Mouse (Mus musculus): ENCODE measurements around the gene Tm6sf1. TPM values are rescaled to one million over a fixed set of nuclear protein-coding genes. Genes with fewer than 3 reads are reported as not detected.

The Tm6sf1 gene
- total and polyA plus RNA-seq, 2 experiments from 2014 or later, result 11.7 to 52.3 TPM

- Histone ChIP-seq H3K36me3 (replicated peaks; ENCODE audit: control insufficient read depth, insufficient read depth, low read length) (no peaks in the 10 kb centered on the region), H3K27ac (ENCODE audit: low read depth) (0 out of 2 replicates have a peak overlapping the region, but pooled peaks have one; percentile 32), H3K4me2 (ENCODE audit: low read depth, low read length) (no peak overlapping the region), H3K4me1 (ENCODE audit: control insufficient read depth, insufficient read depth) (peaks cover 9% of the 10 kb centered on the region), H3K9me3 (replicated peaks; ENCODE audit: control insufficient read depth, low read length) (no peaks in the 10 kb centered on the region), H3K9ac (replicated peaks; ENCODE audit: low read depth, low read length) (no peak overlapping the region), H3K4me3 (ENCODE audit: low read depth, low read length) (no peak overlapping the region), H3K27me3 (ENCODE audit: control insufficient read depth, insufficient read depth, low read length) (no peaks in the 10 kb centered on the region)
- DNase-seq (ENCODE audit: low spot score) (no peak), ATAC-seq (ENCODE audit: insufficient read depth, low read depth) (no peak)
- TF ChIP-seq CTCF (IDR thresholded peaks at IDR 0.05; ENCODE audit: low read depth) (no peak), EP300 (IDR thresholded peaks at IDR 0.05; ENCODE audit: low read depth) (no peak)
- 79% methylated on average over 3 of the region's 3 CpGs for WGBS
These were observed 7.1 kb upstream of the Tm6sf1 start for GRCm38 (mm10) chr7:81851706-81852105.

GRCm38 (mm10) chr7:81854568-81855307 lies 4.1 kb upstream of the Tm6sf1 start:
- ATAC-seq (ENCODE audit: insufficient read depth, low read depth), result peak; percentile 47
- no peak overlapping the region for H3K9ac ChIP-seq (replicated peaks; ENCODE audit: low read depth, low read length)
- H3K4me1 ChIP-seq (ENCODE audit: control insufficient read depth, insufficient read depth), result peaks cover 17% of the 10 kb centered on the region
- no peak for TF ChIP-seq CTCF (IDR thresholded peaks at IDR 0.05; ENCODE audit: low read depth)
- TF ChIP-seq EP300 (IDR thresholded peaks at IDR 0.05; ENCODE audit: low read depth), result no peak
- peak; percentile 41 for DNase-seq (ENCODE audit: low spot score)
- H3K27ac ChIP-seq (ENCODE audit: low read depth), result peak overlapping the region; percentile 58
- H3K4me3 ChIP-seq (ENCODE audit: low read depth, low read length), result peak overlapping the region; percentile 21; the same call in 1 of the 2 replicates
- H3K4me2 ChIP-seq (ENCODE audit: low read depth, low read length), result peak overlapping the region; percentile 56
- H3K27me3 ChIP-seq (ENCODE audit: control insufficient read depth, insufficient read depth, low read length), result no peaks in the 10 kb centered on the region
- no peaks in the 10 kb centered on the region for H3K9me3 ChIP-seq (replicated peaks; ENCODE audit: control insufficient read depth, low read length)
- WGBS, result 18% methylated on average over 8 of the region's 8 CpGs
- no peaks in the 10 kb centered on the region for H3K36me3 ChIP-seq (replicated peaks; ENCODE audit: control insufficient read depth, insufficient read depth, low read length)

GRCm38 (mm10) chr7:81855694-81856093 lies 3.1 kb upstream of the Tm6sf1 start, which contains the start of gene Gm10160:
Gene Gm10160 (minus strand): TSS chr7:81855794.
- peaks cover 18% of the 10 kb centered on the region for H3K4me1 ChIP-seq (ENCODE audit: control insufficient read depth, insufficient read depth)
- no peaks in the 10 kb centered on the region for H3K9me3 ChIP-seq (replicated peaks; ENCODE audit: control insufficient read depth, low read length)
- H3K27ac ChIP-seq (ENCODE audit: low read depth), result peak within 1 kb of the TSS; percentile 58
- H3K36me3 ChIP-seq (replicated peaks; ENCODE audit: control insufficient read depth, insufficient read depth, low read length), result no peaks in the 10 kb centered on the region
- DNase-seq (ENCODE audit: low spot score) (no peak), ATAC-seq (ENCODE audit: insufficient read depth, low read depth) (no peak)
- no peak for TF ChIP-seq EP300 (IDR thresholded peaks at IDR 0.05; ENCODE audit: low read depth)
- TF ChIP-seq CTCF (IDR thresholded peaks at IDR 0.05; ENCODE audit: low read depth), result no peak
- H3K9ac ChIP-seq (replicated peaks; ENCODE audit: low read depth, low read length), result no peak within 1 kb of the TSS
- 84% methylated on average over 1 of the region's 1 CpGs for WGBS
- no peaks in the 10 kb centered on the region for H3K27me3 ChIP-seq (ENCODE audit: control insufficient read depth, insufficient read depth, low read length)
- peak within 1 kb of the TSS; percentile 21; the same call in 1 of the 2 replicates for H3K4me3 ChIP-seq (ENCODE audit: low read depth, low read length)
- peak within 1 kb of the TSS; percentile 56 for H3K4me2 ChIP-seq (ENCODE audit: low read depth, low read length)

GRCm38 (mm10) chr7:81856221-81856620 lies 2.6 kb upstream of the Tm6sf1 start:
- H3K27me3 ChIP-seq (ENCODE audit: control insufficient read depth, insufficient read depth, low read length), result no peaks in the 10 kb centered on the region
- H3K9ac ChIP-seq (replicated peaks; ENCODE audit: low read depth, low read length), result no peak overlapping the region
- TF ChIP-seq CTCF (IDR thresholded peaks at IDR 0.05; ENCODE audit: low read depth) (no peak), EP300 (IDR thresholded peaks at IDR 0.05; ENCODE audit: low read depth) (no peak)
- H3K4me1 ChIP-seq (ENCODE audit: control insufficient read depth, insufficient read depth), result peaks cover 18% of the 10 kb centered on the region
- H3K4me2 ChIP-seq (ENCODE audit: low read depth, low read length), result no peak overlapping the region
- no peaks in the 10 kb centered on the region for H3K9me3 ChIP-seq (replicated peaks; ENCODE audit: control insufficient read depth, low read length)
- 70% methylated on average over 4 of the region's 4 CpGs for WGBS
- DNase-seq (ENCODE audit: low spot score), result no peak
- ATAC-seq (ENCODE audit: insufficient read depth, low read depth), result no peak
- H3K36me3 ChIP-seq (replicated peaks; ENCODE audit: control insufficient read depth, insufficient read depth, low read length), result no peaks in the 10 kb centered on the region
- H3K4me3 ChIP-seq (ENCODE audit: low read depth, low read length), result no peak overlapping the region
- no peak overlapping the region for H3K27ac ChIP-seq (ENCODE audit: low read depth)

GRCm38 (mm10) chr7:81858236-81858635 lies 565 bp upstream of the Tm6sf1 start:
- 24% methylated on average over 9 of the region's 9 CpGs for whole genome bisulfite sequencing
- Histone ChIP-seq H3K4me2 (ENCODE audit: low read depth, low read length) (peak overlapping the region; percentile 90), H3K27ac (ENCODE audit: low read depth) (no peak overlapping the region; the same call in 1 of the 2 replicates), H3K4me3 (ENCODE audit: low read depth, low read length) (peak overlapping the region; percentile 70), H3K4me1 (ENCODE audit: control insufficient read depth, insufficient read depth) (peaks cover 18% of the 10 kb centered on the region), H3K9me3 (replicated peaks; ENCODE audit: control insufficient read depth, low read length) (no peaks in the 10 kb centered on the region), H3K9ac (replicated peaks; ENCODE audit: low read depth, low read length) (peak overlapping the region; percentile 75; the same call in 1 of the 2 replicates), H3K36me3 (replicated peaks; ENCODE audit: control insufficient read depth, insufficient read depth, low read length) (no peaks in the 10 kb centered on the region), H3K27me3 (ENCODE audit: control insufficient read depth, insufficient read depth, low read length) (no peaks in the 10 kb centered on the region)
- ATAC-seq (ENCODE audit: insufficient read depth, low read depth) (no peak), DNase-seq (ENCODE audit: low spot score) (no peak)
- TF ChIP-seq CTCF (IDR thresholded peaks at IDR 0.05; ENCODE audit: low read depth), result no peak
- no peak for TF ChIP-seq EP300 (IDR thresholded peaks at IDR 0.05; ENCODE audit: low read depth)

All from heart, postnatal 0 days (tissue).